In the genomic region with DNA sequence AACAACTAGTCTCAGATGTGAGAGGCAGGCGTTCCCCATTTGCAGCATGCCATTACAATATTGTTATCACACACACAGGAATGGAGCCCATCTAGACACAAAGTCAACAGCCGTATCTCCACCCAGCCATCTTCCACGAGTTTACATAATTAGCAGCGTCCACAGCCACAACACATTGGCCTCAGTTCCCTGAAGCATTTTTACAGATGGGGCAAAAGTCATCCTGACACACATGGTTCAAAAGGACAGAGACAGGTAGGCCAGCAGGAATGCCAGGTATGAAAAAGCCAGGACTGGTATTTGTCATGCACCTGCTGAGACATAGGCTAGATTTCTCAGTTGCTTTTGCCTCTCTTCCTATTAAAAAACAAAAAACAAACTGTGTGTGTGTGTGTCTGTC, we compare ENCODE assay signal across 25 mouse cellular contexts. TPM values are rescaled to one million over a fixed set of nuclear protein-coding genes. Genes with fewer than 3 reads are reported as not detected.
DNase-seq lines count a peak whose midpoint lies in the region; TF ChIP-seq lines count a peak whose summit lies in the region.
"Had no signal": no experiment of that assay in that cellular context is flagged by ENCODE, and none has a peak within 500 bp of the region (broad histone marks: within the 10 kb centered on the region; RNA-seq: fewer than 3 reads in every experiment).

No protein-coding gene starts in this region.

- WGBS in embryonic facial prominence, embryonic 10.5 days = 83% methylated on average over 4 of the region's 4 CpGs

- H3K9me3 ChIP-seq in E14TG2a.4 (ENCODE audit: low read length) = no peaks in the 10 kb centered on the region
- H3K9me3 ChIP-seq in embryonic facial prominence, embryonic 10.5 days = no peaks in the 10 kb centered on the region
- H3K9me3 ChIP-seq: embryonic facial prominence, embryonic 13.5 days; embryonic facial prominence, embryonic 15.5 days; forebrain, embryonic 10.5 days; forebrain, embryonic 12.5 days had no signal

- H3K27ac ChIP-seq in embryonic facial prominence, embryonic 10.5 days (replicated peaks) = no peak overlapping the region
- H3K27ac ChIP-seq: embryonic facial prominence, embryonic 13.5 days; embryonic facial prominence, embryonic 15.5 days; forebrain, embryonic 10.5 days; forebrain, embryonic 12.5 days had no signal

- no peak for TF ChIP-seq CTCF in E14TG2a.4 (conservative IDR thresholded peaks at IDR 0.05; ENCODE audit: low read length)

- peaks cover 30% of the 10 kb centered on the region for H3K36me3 ChIP-seq in E14TG2a.4 (ENCODE audit: insufficient read depth, low read length)
- H3K36me3 ChIP-seq in embryonic facial prominence, embryonic 10.5 days (replicated peaks) = peaks cover 7% of the 10 kb centered on the region
- H3K36me3 ChIP-seq: embryonic facial prominence, embryonic 13.5 days; embryonic facial prominence, embryonic 15.5 days; forebrain, embryonic 10.5 days; forebrain, embryonic 12.5 days; G1E had no signal

- peak; percentile 34 for DNase-seq in kidney, adult 18-20 months
- no peak for DNase-seq in kidney, postnatal 14 days
- DNase-seq in kidney, adult 8-10 months = peak; percentile 37 to 60
- DNase-seq in kidney, postnatal 36 days = no peak
- no peak for DNase-seq in embryonic facial prominence, embryonic 10.5 days (ENCODE audit: low spot score)
- no peak for DNase-seq in gastrocnemius, postnatal 4 days (ENCODE audit: low spot score in 2 of 2)
- no peak for DNase-seq in frontal cortex, postnatal 10 days (ENCODE audit: low spot score in 2 of 2)
- DNase-seq: adrenal gland, adult 8-10 months; adrenal gland, postnatal 14 days; adrenal gland, postnatal 36 days; cerebellum, adult 11-12 months; cerebellum, adult 2 months; cerebellum, adult 9-10 months; cerebellum, postnatal 10 days; cerebellum, postnatal 25 days had no signal

- 0 out of 2 replicates have a peak overlapping the region, but pooled peaks have one; percentile 94 for H3K4me3 ChIP-seq in E14TG2a.4 (replicated peaks; ENCODE audit: low read length)
- 0 out of 2 replicates have a peak overlapping the region, but pooled peaks have one; percentile 77 for H3K4me3 ChIP-seq in embryonic facial prominence, embryonic 10.5 days
- H3K4me3 ChIP-seq: embryonic facial prominence, embryonic 13.5 days; erythroblast, embryonic 14.5 days; forebrain, embryonic 10.5 days; forebrain, embryonic 12.5 days had no signal

- H3K27me3 ChIP-seq in E14TG2a.4 (ENCODE audit: insufficient read depth, low read length) = peaks cover 12% of the 10 kb centered on the region
- peaks cover 8% of the 10 kb centered on the region for H3K27me3 ChIP-seq in embryonic facial prominence, embryonic 10.5 days (replicated peaks; ENCODE audit: low read depth, poor library complexity, severe bottlenecking)
- H3K27me3 ChIP-seq: embryonic facial prominence, embryonic 13.5 days; embryonic facial prominence, embryonic 15.5 days; Patski had no signal

- peaks cover 85% of the 10 kb centered on the region for H3K4me1 ChIP-seq in E14TG2a.4 (replicated peaks; ENCODE audit: low read depth, low read length)
- H3K4me1 ChIP-seq in embryonic facial prominence, embryonic 10.5 days = peaks cover 70% of the 10 kb centered on the region

RNA-seq across cellular contexts. Expression of a gene that starts 2.5 kb away (rescaled TPM):
- 13.3 and 13.8 TPM in 2 replicates for polyA plus RNA-seq in embryonic facial prominence, embryonic 10.5 days (2016; fragmentation: Nextera tagmentation; extraction: Ambion mirVana)
- 10 to 100 TPM; 10.1 to 10.5 TPM for total RNA-seq in gastrocnemius, postnatal 4 days (2021)
- polyA plus RNA-seq: activated CD4-positive, CD25-positive, alpha-beta regulatory T cell, adult 4 months; C2C12; G1E had no signal

Comparison
In these comparisons a context has a peak if more than half of its experiments do, and no peak if none do; other contexts are left out.
1. DNase-seq: peak in kidney, adult 18-20 months (single experiment) and kidney, adult 8-10 months (2 of 2); none in kidney, postnatal 14 days (single experiment), kidney, postnatal 36 days (0 of 2), embryonic facial prominence, embryonic 10.5 days (single experiment), gastrocnemius, postnatal 4 days (0 of 2) and frontal cortex, postnatal 10 days (0 of 2).